Mouse (Mus musculus) heart, embryonic 11.5 days (tissue): ENCODE results near the gene Acin1. TPM values are rescaled to one million over a fixed set of nuclear protein-coding genes. Genes with fewer than 3 reads are reported as not detected.

ENCODE experiments used
- ATAC-seq: fragments of 200-750 bp; cut with Nextera tagmentation; replicated peaks from 2 replicates; pipeline ENCODE4 v1.8.0; 2017; ENCODE audit warnings: moderate library complexity; ENCODE audit not compliant: insufficient number of reproducible peaks, low FRiP score, low TSS enrichment
- H3K27ac ChIP-seq: fragments of 300-500 bp; sonication (generic); 2 replicates; pipeline ENCODE4 v1.5.1; 2014; ENCODE audit warnings: mild to moderate bottlenecking, low read depth, low read length
- H3K27me3 ChIP-seq: fragments of 300-500 bp; sonication (generic); 2 replicates; pipeline ENCODE4 v1.6.1; 2014; ENCODE audit warnings: mild to moderate bottlenecking, low read length, mixed read lengths; ENCODE audit not compliant: control insufficient read depth, insufficient read depth
- H3K36me3 ChIP-seq: fragments of 300-500 bp; sonication (generic); 2 replicates; pipeline ENCODE4 v1.6.1; 2014; ENCODE audit warnings: mild to moderate bottlenecking, low read length, moderate library complexity, mixed read lengths; ENCODE audit not compliant: control insufficient read depth, insufficient read depth
- H3K4me1 ChIP-seq: fragments of 300-500 bp; sonication (generic); 2 replicates; pipeline ENCODE4 v1.6.1; 2014; ENCODE audit warnings: low read length; ENCODE audit not compliant: control insufficient read depth, insufficient read depth
- H3K4me2 ChIP-seq: fragments of 300-500 bp; sonication (generic); 2 replicates; pipeline ENCODE4 v1.6.1; 2014; ENCODE audit warnings: mild to moderate bottlenecking, moderate library complexity
- H3K4me3 ChIP-seq: fragments of 300-500 bp; sonication (generic); 2 replicates; pipeline ENCODE4 v1.5.1; 2014; ENCODE audit warnings: low read depth, low read length
- H3K9ac ChIP-seq: fragments of 300-500 bp; sonication (generic); 2 replicates; pipeline ENCODE4 v1.6.1; 2014; ENCODE audit warnings: mild to moderate bottlenecking, low read depth, low read length, moderate library complexity
- H3K9me3 ChIP-seq: fragments of 300-500 bp; sonication (generic); replicated peaks from 2 replicates; pipeline ENCODE4 v1.6.1; 2016; ENCODE audit warnings: low read length; ENCODE audit not compliant: control insufficient read depth
- WGBS: fragments of 180-500 bp; shearing (Covaris S2); extraction: QIAGEN DNeasy Blood & Tissue Kit; methylation state at CpG from one replicate; pipeline ENCODE4 v1.1.7; 2014; ENCODE audit not compliant: insufficient replicate concordance; 5-methylcytosine and 5-hydroxymethylcytosine counted together
- microRNA counts: library from miRNA; unstranded; fragments of <30 nt; microRNA quantifications from one replicate; lab custom pipeline; 2015
- microRNA-seq: library from miRNA; unstranded; fragments of <30 nt; microRNA quantifications from one replicate; pipeline ENCODE4, GENCODE M21; 2016; ENCODE audit warnings: borderline number of aligned reads
- polyA plus RNA-seq: library from polyadenylated mRNA; unstranded; fragments of >200 nt; fragmentation: Nextera tagmentation; extraction: Ambion mirVana; gene quantifications from 2 replicates; pipeline ENCODE4 v1.2.1, GENCODE M21; 2014

Acin1 gene
- polyA plus RNA-seq, 1 experiment from 2014 or later: 96.8 TPM

DNA sequence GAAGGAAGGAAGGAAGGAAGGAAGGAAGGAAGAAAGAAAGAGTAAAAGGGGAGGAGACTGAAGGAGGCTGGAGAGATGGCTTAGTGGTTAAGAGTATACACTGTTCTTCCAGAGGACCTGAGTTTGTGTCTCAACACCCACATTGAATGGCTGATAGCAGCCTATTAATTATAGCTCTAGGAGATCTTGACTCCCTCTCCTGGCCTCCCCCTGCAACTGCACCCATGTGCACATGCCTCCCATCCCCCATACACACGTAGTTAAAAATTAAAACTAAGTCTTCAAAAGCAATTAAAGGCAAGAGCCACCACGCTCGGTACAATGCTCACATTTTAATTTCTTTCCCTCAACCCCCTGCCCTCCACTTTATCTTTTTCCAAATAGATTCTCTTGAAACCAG lies 92.7 kb downstream of the Acin1 start:
- Histone ChIP-seq H3K27ac (no peak overlapping the region), H3K9me3 (no peaks in the 10 kb centered on the region), H3K27me3 (no peaks in the 10 kb centered on the region), H3K4me1 (peaks cover 18% of the 10 kb centered on the region), H3K4me3 (no peak overlapping the region), H3K9ac (no peak overlapping the region), H3K4me2 (no peak overlapping the region; the same call in 1 of the 2 replicates), H3K36me3 (no peaks in the 10 kb centered on the region; the same call in 1 of the 2 replicates)
- 91% methylated on average over 3 of the region's 3 CpGs for WGBS
- no peak for ATAC-seq

GRCm38 (mm10) chr14:54592319-54592934 lies 94.3 kb downstream of the Acin1 start:
- 0 out of 2 replicates have a peak, but pooled peaks have one; percentile 43 for ATAC-seq
- Histone ChIP-seq H3K9me3 (no peaks in the 10 kb centered on the region), H3K27ac (peak overlapping the region; percentile 86), H3K4me2 (peak overlapping the region; percentile 34), H3K27me3 (no peaks in the 10 kb centered on the region), H3K9ac (peak overlapping the region; percentile 12; the same call in 1 of the 2 replicates), H3K4me3 (no peak overlapping the region), H3K36me3 (no peaks in the 10 kb centered on the region; the same call in 1 of the 2 replicates), H3K4me1 (peaks cover 18% of the 10 kb centered on the region)
- WGBS: 41% methylated on average over 10 of the region's 10 CpGs

MicroRNAs within 50 kb of the gene (microRNA counts, 519-probe panel; counts per million panel counts)
- microRNA mmu-miR-686 (lab: Ali Mortazavi, UCI): 32.2 counts per million

Small RNA genes within 50 kb of the gene (microRNA-seq; reads per million reads assigned to microRNA genes)
- gene Mir686 (not detected), gene Mir6948 (0.27 reads per million)

Other genes starting within 250 kb of the Acin1 start
- 31.8 and 35.2 TPM in 2 replicates for gene Lrp10, start 222.8 kb downstream of the Acin1 start, polyA plus RNA-seq
- 2.0 TPM in 2 replicates for gene Rem2, start 210.8 kb downstream of the Acin1 start, polyA plus RNA-seq
- gene Prmt5, start 169.4 kb downstream of the Acin1 start, polyA plus RNA-seq: 67.8 and 74.4 TPM in 2 replicates
- 40.1 and 42.8 TPM in 2 replicates for gene Haus4, start 132.3 kb downstream of the Acin1 start, polyA plus RNA-seq
- gene Ajuba, start 109.4 kb downstream of the Acin1 start, polyA plus RNA-seq: 23.4 and 30.7 TPM in 2 replicates
- 4.4 and 4.5 TPM in 2 replicates for gene 4931414P19Rik, start 80.9 kb downstream of the Acin1 start, polyA plus RNA-seq
- 364 and 386 TPM in 2 replicates for gene Psmb5, start 68.9 kb downstream of the Acin1 start, polyA plus RNA-seq
- gene Psmb11, start 65.5 kb downstream of the Acin1 start, polyA plus RNA-seq: not detected in 2 replicates
- not detected in 2 replicates for gene Gm17606, start 46.0 kb downstream of the Acin1 start, polyA plus RNA-seq
- 2.9 and 3.1 TPM in 2 replicates for gene Cdh24, start 45.6 kb downstream of the Acin1 start, polyA plus RNA-seq
- gene 1700123O20Rik, start 715 bp downstream of the Acin1 start, polyA plus RNA-seq: 56.7 and 60.8 TPM in 2 replicates
- gene Gm29776, start 11.9 kb upstream of the Acin1 start, polyA plus RNA-seq: 0.15 and 0.36 TPM in 2 replicates
- gene Cebpe, start 25.2 kb upstream of the Acin1 start, polyA plus RNA-seq: not detected in 2 replicates
- 4.8 and 5.6 TPM in 2 replicates for gene Slc7a8, start 95.0 kb upstream of the Acin1 start, polyA plus RNA-seq
- gene Rnf212b, start 127.2 kb upstream of the Acin1 start, polyA plus RNA-seq: not detected in 2 replicates
- 6.5 and 6.7 TPM in 2 replicates for gene Homez, start 184.0 kb upstream of the Acin1 start, polyA plus RNA-seq
- gene Ppp1r3e, start 190.6 kb upstream of the Acin1 start, polyA plus RNA-seq: 0.94 and 1.8 TPM in 2 replicates
- 3.3 TPM in 2 replicates for gene Bcl2l2, start 196.4 kb upstream of the Acin1 start, polyA plus RNA-seq
- gene Gm20521, start 196.5 kb upstream of the Acin1 start, polyA plus RNA-seq: 0.31 TPM in 1 of 2 replicates, not detected in the other
- 89.5 and 99.0 TPM in 2 replicates for gene Pabpn1, start 205.6 kb upstream of the Acin1 start, polyA plus RNA-seq
- 26.0 and 28.7 TPM in 2 replicates for gene Slc22a17, start 226.2 kb upstream of the Acin1 start, polyA plus RNA-seq
- 11.0 and 12.7 TPM in 2 replicates for gene Efs, start 239.2 kb upstream of the Acin1 start, polyA plus RNA-seq
- gene Il25, start 245.8 kb upstream of the Acin1 start, polyA plus RNA-seq: not detected in 2 replicates
- 0.49 and 0.90 TPM in 2 replicates for gene Cmtm5, start 249.3 kb upstream of the Acin1 start, polyA plus RNA-seq